Mouse (Mus musculus) C2C12 (cell line): Measurements from ENCODE around the gene Wdr90.

Experiments
- CTCF ChIP-seq: IDR thresholded peaks from one replicate; pipeline ENCODE4 v1.5.1; 2011; ENCODE audit not compliant: control insufficient read depth, insufficient read depth, insufficient read length
- FOSL1 ChIP-seq: IDR thresholded peaks from one replicate; pipeline ENCODE4 v1.8.0; 2011; ENCODE audit warnings: mild to moderate bottlenecking, low read length; ENCODE audit not compliant: poor library complexity, insufficient read depth, severe bottlenecking
- MAX ChIP-seq: IDR thresholded peaks from one replicate; pipeline ENCODE4 v1.6.1; 2011; ENCODE audit warnings: mild to moderate bottlenecking, control low read depth
- MYOD1 ChIP-seq: IDR thresholded peaks from one replicate; pipeline ENCODE4 v1.6.1; 2011; ENCODE audit warnings: low read depth; ENCODE audit not compliant: control insufficient read depth, insufficient read length
- USF1 ChIP-seq: IDR thresholded peaks from one replicate; pipeline ENCODE4 v1.6.1; 2011; ENCODE audit warnings: low read depth, mild to moderate bottlenecking, control low read depth, moderate library complexity

DNA sequence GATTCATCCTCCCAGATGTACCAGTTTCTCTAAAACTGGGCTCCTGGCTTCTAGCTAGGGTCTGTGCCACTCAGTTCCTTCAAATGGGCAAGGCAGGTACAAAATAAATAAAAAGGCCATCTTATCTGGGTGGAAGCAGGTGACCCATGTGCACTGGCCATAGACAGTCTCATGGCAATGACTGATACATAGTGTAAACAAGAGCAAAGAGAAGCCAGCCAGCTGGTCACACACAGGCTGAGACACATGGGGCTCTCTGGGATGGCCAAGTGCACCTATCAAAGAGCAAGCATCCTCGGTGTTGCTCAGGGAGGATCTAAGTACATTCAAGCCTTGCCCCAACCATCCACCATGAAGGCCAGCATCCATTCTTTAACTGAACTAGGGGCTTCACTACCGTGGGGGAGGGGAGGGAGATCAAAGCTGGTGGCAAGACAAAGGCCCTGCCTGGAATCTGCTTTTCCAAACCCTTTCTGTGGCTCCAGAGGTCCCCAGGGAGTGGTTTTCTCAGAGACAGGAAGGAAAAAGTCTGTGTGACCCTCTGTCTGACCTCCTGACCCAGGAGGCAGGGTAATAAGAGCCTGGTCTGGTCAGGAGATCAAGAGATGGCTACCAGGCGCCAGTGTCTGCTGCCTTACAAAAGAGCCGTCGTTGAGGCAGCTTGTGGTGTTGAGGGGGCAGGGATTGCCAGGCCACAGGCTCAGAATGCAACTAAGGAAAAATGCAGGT is 19.8 kb upstream of the Wdr90 start:
- no peak for TF ChIP-seq USF1
- TF ChIP-seq CTCF: no peak
- TF ChIP-seq MYOD1: no peak
- no peak for TF ChIP-seq FOSL1
- no peak for TF ChIP-seq MAX
